In genomic region chr1:153742374-153743155, GRCm38 (mm10) we compare ENCODE assay signal across 9 mouse cellular contexts. TPM values are rescaled to one million over a fixed set of nuclear protein-coding genes. Genes with fewer than 3 reads are reported as not detected.
DNase-seq lines count a peak whose midpoint lies in the region; ATAC-seq and TF ChIP-seq lines count a peak whose summit lies in the region.
"Had no signal": no experiment of that assay in that cellular context is flagged by ENCODE, and none has a peak within 500 bp of the region (broad histone marks: within the 10 kb centered on the region; RNA-seq: fewer than 3 reads in every experiment).

No protein-coding gene starts in this region.

- TF ChIP-seq EP300 in ES-Bruce4 (IDR thresholded peaks at IDR 0.05; ENCODE audit: insufficient read depth, low read depth, low read length), result no peak

- H3K9me3 ChIP-seq in ES-Bruce4 (replicated peaks; ENCODE audit: control insufficient read depth, insufficient read depth, low read length, poor library complexity, severe bottlenecking), result no peaks in the 10 kb centered on the region
- H3K9me3 ChIP-seq in heart, embryonic 14.5 days (ENCODE audit: control insufficient read depth, low read length), result no peaks in the 10 kb centered on the region
- H3K9me3 ChIP-seq: liver, embryonic 15.5 days had no signal

- peak; percentile 46 for TF ChIP-seq CTCF in ES-Bruce4 (IDR thresholded peaks at IDR 0.05; ENCODE audit: low read depth, low read length)
- TF ChIP-seq CTCF in layer of hippocampus, adult 2 months (conservative IDR thresholded peaks at IDR 0.05), result peak; percentile 98; the same call in 1 of the 2 replicates

- DNase-seq in adrenal gland, adult 18-20 months (ENCODE audit: low spot score in 2 of 2), result peak; percentile 71 to 84
- peak; percentile 82 for DNase-seq in embryo, embryonic 11 days
- DNase-seq in layer of hippocampus, adult 2 months (ENCODE audit: low spot score in 2 of 2), result peak; percentile 53 to 87
- DNase-seq in lung, postnatal 36 days, result peak; percentile 86
- DNase-seq in right cerebral cortex, postnatal 10 days (ENCODE audit: low spot score in 2 of 2), result peak; percentile 76 to 85
- DNase-seq in yolk sac, embryonic 10.5 days (ENCODE audit: low spot score), result no peak

- ATAC-seq in heart, embryonic 14.5 days (ENCODE audit: insufficient number of reproducible peaks, insufficient read depth, low FRiP score, low read depth), result no peak

- WGBS in heart, embryonic 14.5 days, result 35% methylated on average over 11 of the region's 11 CpGs

- no peak for TF ChIP-seq POLR2A in ES-Bruce4 (IDR thresholded peaks at IDR 0.05; ENCODE audit: insufficient read depth, low read length)

- no peak overlapping the region for H3K9ac ChIP-seq in ES-Bruce4 (ENCODE audit: low read depth, poor library complexity, severe bottlenecking)
- H3K9ac ChIP-seq in heart, embryonic 14.5 days (ENCODE audit: low read length), result peak overlapping the region; percentile 42; the same call in 1 of the 2 replicates
- H3K9ac ChIP-seq: liver, embryonic 15.5 days had no signal

- H3K4me2 ChIP-seq in heart, embryonic 14.5 days (ENCODE audit: low read length), result peak overlapping the region; percentile 75
- H3K4me2 ChIP-seq: liver, embryonic 15.5 days had no signal

- no peak overlapping the region for H3K27ac ChIP-seq in ES-Bruce4 (ENCODE audit: insufficient read depth, low read length)
- no peak overlapping the region for H3K27ac ChIP-seq in heart, embryonic 14.5 days (replicated peaks in 1 of 2; ENCODE audit: control insufficient read depth in 1 of 2, insufficient read depth in 1 of 2, low read depth in 2 of 2, low read length in 2 of 2)
- H3K27ac ChIP-seq in layer of hippocampus, adult 2 months, result no peak overlapping the region
- H3K27ac ChIP-seq: liver, embryonic 15.5 days had no signal

- no peak overlapping the region for H3K4me3 ChIP-seq in ES-Bruce4 (ENCODE audit: low read depth, low read length)
- H3K4me3 ChIP-seq in heart, embryonic 14.5 days (ENCODE audit: control insufficient read depth in 1 of 2, insufficient read depth in 1 of 2, low read depth in 1 of 2, low read length in 2 of 2), result no peak overlapping the region; a peak in 1 of 4 replicates
- peak overlapping the region; percentile 26; the same call in 1 of the 2 replicates for H3K4me3 ChIP-seq in layer of hippocampus, adult 2 months
- H3K4me3 ChIP-seq: liver, embryonic 15.5 days had no signal

- H3K27me3 ChIP-seq in ES-Bruce4 (ENCODE audit: control insufficient read depth, insufficient read depth, low read length, poor library complexity, severe bottlenecking), result no peaks in the 10 kb centered on the region
- peaks cover 20% of the 10 kb centered on the region for H3K27me3 ChIP-seq in heart, embryonic 14.5 days (ENCODE audit: control insufficient read depth, insufficient read depth, low read length)

- no peaks in the 10 kb centered on the region for H3K36me3 ChIP-seq in ES-Bruce4 (ENCODE audit: control insufficient read depth, insufficient read depth, low read length, poor library complexity, severe bottlenecking)
- H3K36me3 ChIP-seq in heart, embryonic 14.5 days (ENCODE audit: control insufficient read depth, insufficient read depth, low read length), result peaks cover 7% of the 10 kb centered on the region
- H3K36me3 ChIP-seq: liver, embryonic 15.5 days had no signal

- H3K4me1 ChIP-seq in ES-Bruce4 (ENCODE audit: control insufficient read depth, insufficient read depth, low read length), result peaks cover 2% of the 10 kb centered on the region
- H3K4me1 ChIP-seq in heart, embryonic 14.5 days (ENCODE audit: control insufficient read depth in 2 of 2, insufficient read depth in 2 of 2, low read length in 2 of 2), result peaks cover 12% of the 10 kb centered on the region in 2 experiments

RNA-seq across cellular contexts. Expression of gene Rgs16, which starts 2.4 kb away (rescaled TPM):
- 5.7 and 5.8 TPM in 2 replicates for polyA plus RNA-seq in ES-Bruce4 (2011; ENCODE audit: insufficient read depth, insufficient read length, low read depth, missing spikeins)
- 1 to 10 TPM; 1.3 to 6.1 TPM for total RNA-seq in adrenal gland, adult 18-20 months (2021)
- polyA plus RNA-seq in heart, embryonic 14.5 days (2014; fragmentation: Nextera tagmentation; extraction: Ambion mirVana), result 1.8 and 2.2 TPM in 2 replicates
- 1 to 10 TPM; 5.5 TPM for total RNA-seq in layer of hippocampus, adult 2 months (2021)

RNA-seq across cellular contexts. Expression of gene Rnasel, which starts 6.7 kb away (rescaled TPM):
- polyA plus RNA-seq in ES-Bruce4 (2011; ENCODE audit: insufficient read depth, insufficient read length, low read depth, missing spikeins), result 0.90 and 1.1 TPM in 2 replicates
- total RNA-seq in adrenal gland, adult 18-20 months (2021), result 1 to 10 TPM; 7.1 to 9.0 TPM
- 24.3 and 26.7 TPM in 2 replicates for polyA plus RNA-seq in heart, embryonic 14.5 days (2014; fragmentation: Nextera tagmentation; extraction: Ambion mirVana)
- total RNA-seq in layer of hippocampus, adult 2 months (2021), result 1 to 10 TPM; 6.5 to 6.7 TPM
